Mouse (Mus musculus) T-helper 17 cell (primary cell): ENCODE measurements around the gene Hopx.

Experiments
- in situ Hi-C, 2 experiments: fragments of 300-600 bp; cut with MboI, MseI; formaldehyde crosslinking; loops; 1 replicate in 1 of 2; 2 replicates in 1 of 2; pipeline ENCODE4 v1.15.1; 2025; ENCODE audit warnings: high pct_unique_total_duplicates in 2 of 2

The Hopx gene

GRCm38 (mm10) chr5:77114817-77115731 is at the start of gene Hopx:
Gene Hopx, minus strand, starts transcription at chr5:77115121.
- in situ Hi-C loops: no loop called here

- in situ Hi-C loops: no loop called here
Measured at GRCm38 (mm10) chr5:77163597-77163996, 48.7 kb upstream of the Hopx start.

GRCm38 (mm10) chr5:77162566-77162965 is 47.6 kb upstream of the Hopx start:
- in situ Hi-C loops: no loop called here

- in situ Hi-C loops: loop anchor here in 1 of 2 experiments (5.0 to 10.0 kb wide), 2 partner anchors 71 to 1137 kb away; no protein-coding TSS in a partner anchor
Measured at GRCm38 (mm10) chr5:77157777-77158540, 43.0 kb upstream of the Hopx start.

- in situ Hi-C loops: loop anchor here in 1 of 2 experiments (5.0 to 10.0 kb wide), 2 partner anchors 70 to 1138 kb away; no protein-coding TSS in a partner anchor
Measured at GRCm38 (mm10) chr5:77156938-77157337, 42.0 kb upstream of the Hopx start.

GRCm38 (mm10) chr5:77155526-77155925 is 40.6 kb upstream of the Hopx start:
- in situ Hi-C loops: loop anchor here in 1 of 2 experiments (5.0 to 10.0 kb wide), 2 partner anchors 68 to 1139 kb away; no protein-coding TSS in a partner anchor

- in situ Hi-C loops: loop anchor here in 1 of 2 experiments (5.0 to 10.0 kb wide), 2 partner anchors 68 to 1140 kb away; no protein-coding TSS in a partner anchor
Measured at GRCm38 (mm10) chr5:77154812-77155211, 39.9 kb upstream of the Hopx start.

GRCm38 (mm10) chr5:77151738-77152137 is 36.8 kb upstream of the Hopx start:
- in situ Hi-C loops: loop anchor here in 1 of 2 experiments (10.0 kb wide), 1 partner anchor 1143 kb away; no protein-coding TSS in a partner anchor

- in situ Hi-C loops: loop anchor here in 1 of 2 experiments (10.0 kb wide), 1 partner anchor 1144 kb away; no protein-coding TSS in a partner anchor
Measured at GRCm38 (mm10) chr5:77151075-77151474, 36.2 kb upstream of the Hopx start.

GRCm38 (mm10) chr5:77148021-77148621 is 33.2 kb upstream of the Hopx start:
- in situ Hi-C loops: no loop called here

- in situ Hi-C loops: no loop called here
Measured at GRCm38 (mm10) chr5:77146459-77147170, 31.7 kb upstream of the Hopx start.

- in situ Hi-C loops: no loop called here
Measured at GRCm38 (mm10) chr5:77144647-77145046, 29.7 kb upstream of the Hopx start.

GRCm38 (mm10) chr5:77143076-77143475 is 28.2 kb upstream of the Hopx start:
- in situ Hi-C loops: no loop called here

- in situ Hi-C loops: no loop called here
Measured at GRCm38 (mm10) chr5:77141336-77141735, 26.4 kb upstream of the Hopx start.

GRCm38 (mm10) chr5:77140861-77141260 is 25.9 kb upstream of the Hopx start:
- in situ Hi-C loops: no loop called here

GRCm38 (mm10) chr5:77140108-77140507 is 25.2 kb upstream of the Hopx start:
- in situ Hi-C loops: no loop called here

- in situ Hi-C loops: no loop called here
Measured at GRCm38 (mm10) chr5:77137701-77138265, 22.9 kb upstream of the Hopx start.

- in situ Hi-C loops: no loop called here
Measured at GRCm38 (mm10) chr5:77136684-77137224, 21.8 kb upstream of the Hopx start.

GRCm38 (mm10) chr5:77134961-77135360 is 20.0 kb upstream of the Hopx start:
- in situ Hi-C loops: no loop called here

- in situ Hi-C loops: no loop called here
Measured at GRCm38 (mm10) chr5:77134465-77134864, 19.5 kb upstream of the Hopx start.
